8 mouse cellular contexts compared by ENCODE assay signal in genomic region chr4:33057890-33058687, GRCm38 (mm10). TPM values are rescaled to one million over a fixed set of nuclear protein-coding genes. Genes with fewer than 3 reads are reported as not detected.
DNase-seq lines count a peak whose midpoint lies in the region; ATAC-seq lines count a peak whose summit lies in the region.

No protein-coding gene starts in this region.

- H3K9ac ChIP-seq in heart, embryonic 11.5 days (ENCODE audit: low read depth, low read length): no peak overlapping the region
- no peak overlapping the region for H3K9ac ChIP-seq in limb, embryonic 15.5 days
- H3K9ac ChIP-seq in midbrain, embryonic 14.5 days (replicated peaks; ENCODE audit: low read length): no peak overlapping the region

- WGBS in heart, embryonic 11.5 days (ENCODE audit: insufficient replicate concordance): 59% methylated on average over 11 of the region's 11 CpGs
- WGBS in limb, embryonic 15.5 days: 58% methylated on average over 11 of the region's 11 CpGs
- 87% methylated on average over 11 of the region's 11 CpGs for WGBS in midbrain, embryonic 14.5 days

- H3K4me3 ChIP-seq in heart, embryonic 11.5 days (ENCODE audit: low read depth, low read length): no peak overlapping the region
- H3K4me3 ChIP-seq in limb, embryonic 15.5 days: no peak overlapping the region
- H3K4me3 ChIP-seq in midbrain, embryonic 14.5 days (replicated peaks; ENCODE audit: low read depth, low read length): no peak overlapping the region

- H3K9me3 ChIP-seq in heart, embryonic 11.5 days (replicated peaks; ENCODE audit: control insufficient read depth, low read length): no peaks in the 10 kb centered on the region
- H3K9me3 ChIP-seq in limb, embryonic 15.5 days: no peaks in the 10 kb centered on the region
- H3K9me3 ChIP-seq in midbrain, embryonic 14.5 days (ENCODE audit: control insufficient read depth, low read length): no peaks in the 10 kb centered on the region

- no peak overlapping the region for H3K4me2 ChIP-seq in heart, embryonic 11.5 days
- no peak overlapping the region for H3K4me2 ChIP-seq in limb, embryonic 15.5 days
- H3K4me2 ChIP-seq in midbrain, embryonic 14.5 days (ENCODE audit: low read length): no peak overlapping the region

- H3K27me3 ChIP-seq in heart, embryonic 11.5 days (ENCODE audit: control insufficient read depth, insufficient read depth, low read length): no peaks in the 10 kb centered on the region
- H3K27me3 ChIP-seq in limb, embryonic 15.5 days: no peaks in the 10 kb centered on the region
- H3K27me3 ChIP-seq in midbrain, embryonic 14.5 days (ENCODE audit: control insufficient read depth, insufficient read depth, low read length): no peaks in the 10 kb centered on the region

- no peak overlapping the region for H3K27ac ChIP-seq in heart, embryonic 11.5 days (ENCODE audit: low read depth, low read length)
- H3K27ac ChIP-seq in limb, embryonic 15.5 days: peak overlapping the region; percentile 72
- no peak overlapping the region for H3K27ac ChIP-seq in midbrain, embryonic 14.5 days (replicated peaks; ENCODE audit: low read depth, low read length)

- peak; percentile 99 for DNase-seq in heart, adult 11 months
- DNase-seq in adipocyte (ENCODE audit: low spot score) (peak; percentile 89), MN1 (ENCODE audit: low spot score) (no peak)
- peak; percentile 20 for DNase-seq in gonadal fat pad, adult 2 months (ENCODE audit: low read depth)
- no peak for DNase-seq in neural tube, embryonic 10.5 days (ENCODE audit: extremely low spot score, low spot score)
- no peak for DNase-seq in midbrain, embryonic 14.5 days

- no peaks in the 10 kb centered on the region for H3K36me3 ChIP-seq in heart, embryonic 11.5 days (ENCODE audit: control insufficient read depth, insufficient read depth, low read length)
- H3K36me3 ChIP-seq in limb, embryonic 15.5 days: no peaks in the 10 kb centered on the region
- H3K36me3 ChIP-seq in midbrain, embryonic 14.5 days (ENCODE audit: control insufficient read depth, insufficient read depth, low read length): peaks cover 6% of the 10 kb centered on the region

- H3K4me1 ChIP-seq in heart, embryonic 11.5 days (ENCODE audit: control insufficient read depth, insufficient read depth, low read length): no peaks in the 10 kb centered on the region
- peaks cover 4% of the 10 kb centered on the region; the same call in 1 of the 2 replicates for H3K4me1 ChIP-seq in limb, embryonic 15.5 days
- H3K4me1 ChIP-seq in midbrain, embryonic 14.5 days (ENCODE audit: control insufficient read depth, insufficient read depth, low read length): no peaks in the 10 kb centered on the region

- ATAC-seq in heart, embryonic 11.5 days (replicated peaks; ENCODE audit: insufficient number of reproducible peaks, low FRiP score, low TSS enrichment): no peak
- peak; percentile 58; the same call in 1 of the 2 replicates for ATAC-seq in limb, embryonic 15.5 days (ENCODE audit: insufficient number of reproducible peaks, low FRiP score, low TSS enrichment, low read depth)
- no peak for ATAC-seq in midbrain, embryonic 14.5 days (ENCODE audit: low FRiP score, low TSS enrichment)

RNA-seq across cellular contexts. Expression of gene Gabrr2, which starts 4.7 kb away (rescaled TPM):
- 0.16 and 0.31 TPM in 2 replicates for polyA plus RNA-seq in heart, embryonic 11.5 days (2014; fragmentation: Nextera tagmentation; extraction: Ambion mirVana)
- 0.98 and 3.7 TPM in 2 replicates for polyA plus RNA-seq in gonadal fat pad, adult 2 months (2012; rRNA removed)
- 0.78 and 0.90 TPM in 2 replicates for polyA plus RNA-seq in limb, embryonic 15.5 days (2015; fragmentation: Nextera tagmentation; extraction: Ambion mirVana)
- 0.35 and 0.74 TPM in 2 replicates for polyA plus RNA-seq in midbrain, embryonic 14.5 days (2014; fragmentation: Nextera tagmentation; extraction: Ambion mirVana)

RNA-seq across cellular contexts. Expression of gene Ube2j1, which starts 26.9 kb away (rescaled TPM):
- polyA plus RNA-seq in heart, embryonic 11.5 days (2014; fragmentation: Nextera tagmentation; extraction: Ambion mirVana): 39.7 and 42.1 TPM in 2 replicates
- 29.5 and 31.6 TPM in 2 replicates for polyA plus RNA-seq in gonadal fat pad, adult 2 months (2012; rRNA removed)
- polyA plus RNA-seq in limb, embryonic 15.5 days (2015; fragmentation: Nextera tagmentation; extraction: Ambion mirVana): 43.3 and 49.1 TPM in 2 replicates
- 49.7 and 61.6 TPM in 2 replicates for polyA plus RNA-seq in midbrain, embryonic 14.5 days (2014; fragmentation: Nextera tagmentation; extraction: Ambion mirVana)

Comparison
In these comparisons a context has a peak if more than half of its experiments do, and no peak if none do; other contexts are left out.
1. DNase-seq: peak in heart, adult 11 months (single experiment), adipocyte (single experiment) and gonadal fat pad, adult 2 months (single experiment); none in neural tube, embryonic 10.5 days (single experiment), midbrain, embryonic 14.5 days (single experiment) and MN1 (single experiment).